Mouse (Mus musculus): ENCODE data around the gene Dcun1d4. TPM values are rescaled to one million over a fixed set of nuclear protein-coding genes. Genes with fewer than 3 reads are reported as not detected.

Dcun1d4 gene
- polyA plus RNA-seq, 1 experiment from 2014 or later: 59.2 TPM

DNA sequence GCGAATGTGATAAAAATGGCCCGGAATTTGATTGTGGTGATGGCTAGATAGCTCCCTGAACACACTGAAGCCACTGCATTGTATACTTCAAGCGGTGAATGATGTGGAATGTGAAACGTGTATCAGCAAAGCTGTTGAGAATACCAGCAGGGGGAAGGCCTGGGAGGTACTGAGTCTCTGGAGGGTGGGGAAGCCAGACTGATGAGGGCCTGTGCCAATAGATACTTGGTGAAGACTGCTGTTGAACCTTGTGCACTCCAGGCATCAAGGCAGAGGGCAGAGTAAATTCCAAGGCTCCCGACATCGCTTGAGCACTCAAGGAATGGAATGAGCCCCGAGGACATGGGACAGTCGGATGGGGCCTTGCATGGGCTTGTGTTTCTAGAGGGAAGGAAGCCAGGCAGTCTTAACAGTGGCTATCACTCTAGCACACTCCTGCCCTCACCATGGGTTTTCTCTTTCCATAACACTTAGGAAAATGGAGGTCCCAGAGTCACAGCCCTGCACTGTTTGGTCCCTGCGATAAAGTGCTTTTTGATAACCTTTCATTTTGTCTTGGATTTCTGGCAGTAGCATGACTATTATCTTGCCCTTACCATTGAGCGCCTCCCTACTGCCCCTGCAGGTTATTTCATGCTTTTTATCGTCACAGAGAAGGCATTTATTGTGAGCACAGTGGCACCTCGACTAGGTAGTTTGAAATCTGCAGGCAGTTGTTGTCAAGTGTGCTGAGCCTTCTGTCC lies 22.4 kb downstream of the Dcun1d4 start:
- H3K9ac ChIP-seq: no peak overlapping the region
- WGBS: 81% methylated on average over 12 of the region's 12 CpGs

DNA sequence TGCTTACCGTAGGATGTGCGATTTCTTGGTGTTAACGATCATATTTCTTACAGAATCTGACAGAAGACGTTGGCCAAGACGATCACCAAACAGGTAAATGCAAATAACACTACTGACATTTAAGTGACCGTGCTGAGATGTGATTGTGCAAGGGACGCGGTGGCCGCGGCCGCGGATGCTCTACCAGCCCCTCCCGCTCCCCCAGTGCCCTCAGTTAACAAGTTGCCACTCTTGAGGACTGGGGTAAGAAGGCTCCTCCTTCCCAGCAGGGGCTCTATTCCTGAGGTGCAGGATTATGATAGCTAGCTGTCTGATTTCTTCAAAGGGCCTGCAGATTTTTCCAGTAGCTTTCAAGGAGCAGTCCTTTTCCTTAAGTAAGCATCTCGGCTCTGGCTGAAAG lies 30.3 kb downstream of the Dcun1d4 start:
- Histone ChIP-seq H3K4me2 (replicated peaks) (no peak overlapping the region), H3K9me3 (no peaks in the 10 kb centered on the region), H3K9ac (no peak overlapping the region), H3K36me3 (peaks cover 40% of the 10 kb centered on the region), H3K27ac (no peak overlapping the region), H3K4me3 (no peak overlapping the region), H3K27me3 (replicated peaks) (no peaks in the 10 kb centered on the region), H3K4me1 (peaks cover 10% of the 10 kb centered on the region; the same call in 1 of the 2 replicates)
- no peak for ATAC-seq (ENCODE audit: low FRiP score, low read depth)
- 87% methylated on average over 14 of the region's 14 CpGs for WGBS

More for the DNA sequence above, 22.4 kb downstream of the Dcun1d4 start:
- no peak for ATAC-seq (ENCODE audit: low FRiP score, low read depth)
- no peak overlapping the region for H3K4me3 ChIP-seq
- H3K4me2 ChIP-seq (replicated peaks): no peak overlapping the region
- H3K27me3 ChIP-seq (replicated peaks): no peaks in the 10 kb centered on the region
- no peaks in the 10 kb centered on the region for H3K9me3 ChIP-seq
- peaks cover 9% of the 10 kb centered on the region; the same call in 1 of the 2 replicates for H3K4me1 ChIP-seq
- peaks cover 2% of the 10 kb centered on the region; the same call in 1 of the 2 replicates for H3K36me3 ChIP-seq
- H3K27ac ChIP-seq: no peak overlapping the region

DNA sequence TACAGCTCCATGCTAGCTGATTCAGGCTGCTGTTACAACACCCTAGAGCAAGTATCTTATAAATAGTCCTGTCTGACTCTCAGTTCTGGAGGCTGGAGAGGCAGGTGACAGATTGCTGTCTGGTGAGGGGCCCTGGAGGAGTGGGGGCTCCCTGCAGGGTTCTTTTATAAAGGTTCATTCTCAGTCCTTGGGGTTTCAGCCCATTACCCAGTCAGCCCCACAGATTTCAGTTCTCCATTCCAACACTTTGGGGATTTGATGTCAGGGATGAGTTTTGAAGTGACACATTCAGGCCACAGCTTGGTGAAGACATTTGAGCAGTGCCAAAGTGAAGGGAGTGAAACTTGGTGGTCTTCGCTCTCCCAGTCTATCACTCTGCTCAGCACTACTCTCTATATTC lies 31.4 kb downstream of the Dcun1d4 start:
- WGBS: 100% methylated on average over 1 of the region's 1 CpGs
- no peaks in the 10 kb centered on the region for H3K27me3 ChIP-seq (replicated peaks)
- H3K9me3 ChIP-seq: no peaks in the 10 kb centered on the region
- H3K4me3 ChIP-seq: no peak overlapping the region
- no peak overlapping the region for H3K27ac ChIP-seq
- H3K4me2 ChIP-seq (replicated peaks): no peak overlapping the region
- no peak for ATAC-seq (ENCODE audit: low FRiP score, low read depth)
- H3K4me1 ChIP-seq: peaks cover 10% of the 10 kb centered on the region; the same call in 1 of the 2 replicates
- H3K36me3 ChIP-seq: peaks cover 40% of the 10 kb centered on the region
- H3K9ac ChIP-seq: no peak overlapping the region

DNA sequence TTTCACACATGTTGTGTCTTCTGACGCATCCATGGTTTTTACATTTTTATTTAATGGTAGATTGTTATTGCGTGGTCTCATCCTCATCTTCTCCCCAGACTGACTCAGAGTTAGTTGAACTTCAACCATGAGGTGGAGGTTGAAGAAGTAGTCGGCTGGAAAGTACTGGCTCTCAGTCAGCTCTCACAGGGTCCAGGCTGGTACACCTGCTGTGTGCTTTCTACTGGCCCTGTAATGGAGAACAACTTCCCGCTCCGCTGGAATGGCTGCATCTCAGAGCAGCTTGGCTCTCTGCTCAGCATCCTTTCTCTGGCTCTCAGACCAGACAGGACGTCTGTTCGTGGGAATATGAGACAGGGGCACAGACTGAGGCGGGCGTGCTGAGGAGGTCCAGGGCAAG lies 31.9 kb downstream of the Dcun1d4 start:
- Histone ChIP-seq H3K4me2 (replicated peaks) (no peak overlapping the region), H3K27ac (no peak overlapping the region), H3K27me3 (replicated peaks) (no peaks in the 10 kb centered on the region), H3K9ac (no peak overlapping the region), H3K9me3 (no peaks in the 10 kb centered on the region), H3K4me1 (peaks cover 10% of the 10 kb centered on the region; the same call in 1 of the 2 replicates), H3K36me3 (peaks cover 45% of the 10 kb centered on the region), H3K4me3 (no peak overlapping the region)
- ATAC-seq (ENCODE audit: low FRiP score, low read depth): no peak
- 87% methylated on average over 9 of the region's 9 CpGs for WGBS

DNA sequence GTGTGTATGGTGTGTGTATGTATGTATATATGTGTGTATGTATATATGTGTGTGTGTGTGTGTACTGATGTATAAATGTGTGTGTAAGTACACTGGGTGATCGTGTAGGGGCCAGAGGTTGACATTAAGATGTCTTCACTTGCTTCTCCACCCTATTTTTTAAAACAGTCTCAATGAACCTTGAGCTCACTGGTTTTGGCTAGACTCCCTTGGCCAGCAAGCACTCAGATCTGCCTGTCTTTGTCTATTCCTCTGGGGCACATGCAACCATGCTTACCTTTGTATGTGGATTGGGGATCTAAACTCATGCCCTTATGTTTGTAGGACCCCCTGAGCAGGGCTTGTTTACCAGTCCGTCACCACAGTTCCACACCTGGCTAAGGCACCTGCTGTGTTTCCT lies 33.4 kb downstream of the Dcun1d4 start:
- H3K27ac ChIP-seq: no peak overlapping the region
- 94% methylated on average over 2 of the region's 2 CpGs for WGBS
- no peak overlapping the region for H3K4me3 ChIP-seq
- no peak overlapping the region for H3K4me2 ChIP-seq (replicated peaks)
- ATAC-seq (ENCODE audit: low FRiP score, low read depth): no peak
- H3K27me3 ChIP-seq (replicated peaks): no peaks in the 10 kb centered on the region
- peaks cover 6% of the 10 kb centered on the region; the same call in 1 of the 2 replicates for H3K4me1 ChIP-seq
- no peaks in the 10 kb centered on the region for H3K9me3 ChIP-seq
- peaks cover 57% of the 10 kb centered on the region for H3K36me3 ChIP-seq
- no peak overlapping the region for H3K9ac ChIP-seq

DNA sequence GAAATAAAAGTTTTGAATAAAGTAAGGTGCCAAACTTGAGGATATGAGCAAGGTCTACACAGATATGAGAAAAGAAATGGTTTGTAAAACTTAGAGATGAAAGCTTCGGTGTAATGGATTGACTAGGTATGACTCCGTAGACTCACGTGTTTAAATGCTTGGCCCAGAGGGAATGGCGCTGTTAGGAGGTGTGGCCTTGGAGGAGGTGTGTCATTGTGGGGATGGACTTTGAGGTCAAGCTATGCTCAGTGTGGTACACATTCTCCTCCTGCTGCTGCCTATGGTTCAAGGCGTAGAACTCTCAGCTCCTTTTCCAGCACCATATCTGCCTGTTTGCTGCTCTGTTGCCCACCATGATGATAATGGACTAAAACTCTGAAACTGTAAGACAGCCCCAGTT lies 36.5 kb downstream of the Dcun1d4 start:
- H3K9me3 ChIP-seq: no peaks in the 10 kb centered on the region
- no peak overlapping the region for H3K9ac ChIP-seq
- H3K27me3 ChIP-seq (replicated peaks): no peaks in the 10 kb centered on the region
- H3K4me2 ChIP-seq (replicated peaks): no peak overlapping the region
- H3K27ac ChIP-seq: no peak overlapping the region
- 95% methylated on average over 5 of the region's 5 CpGs for WGBS
- no peaks in the 10 kb centered on the region for H3K4me1 ChIP-seq
- H3K36me3 ChIP-seq: peaks cover 49% of the 10 kb centered on the region
- ATAC-seq (ENCODE audit: low FRiP score, low read depth): no peak
- no peak overlapping the region for H3K4me3 ChIP-seq

DNA sequence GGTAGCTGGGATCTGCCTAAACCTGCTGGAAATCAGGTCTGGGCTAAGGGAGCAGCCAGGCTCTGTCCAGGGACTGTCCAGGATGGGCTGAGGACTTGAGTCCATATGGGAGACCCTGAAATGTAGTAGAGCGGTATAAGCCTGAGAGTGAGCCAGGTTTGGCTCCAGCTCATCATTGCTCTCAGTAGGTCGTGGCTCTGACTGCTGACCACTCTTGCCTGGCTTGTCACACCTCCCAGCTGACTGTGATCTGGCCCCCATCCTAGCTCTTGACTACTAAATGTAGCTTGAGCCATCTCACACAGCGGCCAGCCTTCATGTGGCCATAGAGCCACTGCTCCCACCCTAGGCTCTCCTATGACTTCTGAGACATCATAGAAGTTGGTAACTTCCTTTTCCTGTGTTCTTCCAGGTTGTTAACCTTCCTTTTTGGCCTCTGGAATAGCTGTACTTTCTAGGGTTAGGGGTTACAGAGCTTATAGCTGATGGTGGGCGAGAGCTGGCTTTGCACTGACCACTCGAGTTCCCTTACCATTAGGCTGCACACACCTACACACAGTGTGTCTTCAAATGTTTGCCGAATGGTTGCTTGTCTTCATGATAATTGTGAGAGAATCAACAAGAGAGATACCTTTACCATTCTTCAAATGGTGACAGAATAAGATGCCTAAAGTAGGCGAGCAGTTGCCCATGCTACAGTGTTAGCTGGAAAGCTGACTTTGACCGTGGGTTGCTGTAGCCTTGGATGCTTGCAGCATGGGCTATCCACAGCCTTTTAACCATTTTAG lies 37.8 kb downstream of the Dcun1d4 start:
- 93% methylated on average over 8 of the region's 8 CpGs for WGBS
- Histone ChIP-seq H3K27me3 (replicated peaks) (no peaks in the 10 kb centered on the region), H3K9me3 (no peaks in the 10 kb centered on the region), H3K9ac (no peak overlapping the region), H3K27ac (no peak overlapping the region), H3K4me1 (no peaks in the 10 kb centered on the region), H3K4me3 (no peak overlapping the region), H3K4me2 (replicated peaks) (no peak overlapping the region), H3K36me3 (peaks cover 54% of the 10 kb centered on the region)
- no peak for ATAC-seq (ENCODE audit: low FRiP score, low read depth)

DNA sequence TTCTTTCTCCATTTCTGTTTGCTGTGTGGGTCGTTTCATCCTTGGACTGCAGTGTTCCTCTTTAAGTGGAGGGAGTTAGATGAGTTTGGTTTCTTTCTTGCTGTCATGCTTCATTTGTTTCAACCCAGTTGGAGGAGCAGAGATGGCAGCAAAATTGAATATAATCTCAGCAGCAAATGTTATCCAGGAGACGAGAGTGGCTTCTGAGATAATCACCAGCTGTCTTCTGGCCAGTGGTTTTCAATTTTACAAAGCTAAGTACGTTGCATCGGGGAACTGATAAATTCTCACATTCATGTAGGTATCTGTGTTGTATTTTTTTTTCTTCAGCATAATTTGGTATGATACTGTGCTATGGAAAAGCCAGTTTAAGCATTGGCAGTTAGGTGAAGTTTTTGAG lies 40.0 kb downstream of the Dcun1d4 start:
- ATAC-seq (ENCODE audit: low FRiP score, low read depth): no peak
- no peaks in the 10 kb centered on the region for H3K9me3 ChIP-seq
- peaks cover 55% of the 10 kb centered on the region for H3K36me3 ChIP-seq
- no peak overlapping the region for H3K4me3 ChIP-seq
- no peak overlapping the region for H3K27ac ChIP-seq
- no peak overlapping the region for H3K9ac ChIP-seq
- H3K4me2 ChIP-seq (replicated peaks): no peak overlapping the region
- 82% methylated on average over 4 of the region's 4 CpGs for WGBS
- H3K4me1 ChIP-seq: no peaks in the 10 kb centered on the region
- no peaks in the 10 kb centered on the region for H3K27me3 ChIP-seq (replicated peaks)

DNA sequence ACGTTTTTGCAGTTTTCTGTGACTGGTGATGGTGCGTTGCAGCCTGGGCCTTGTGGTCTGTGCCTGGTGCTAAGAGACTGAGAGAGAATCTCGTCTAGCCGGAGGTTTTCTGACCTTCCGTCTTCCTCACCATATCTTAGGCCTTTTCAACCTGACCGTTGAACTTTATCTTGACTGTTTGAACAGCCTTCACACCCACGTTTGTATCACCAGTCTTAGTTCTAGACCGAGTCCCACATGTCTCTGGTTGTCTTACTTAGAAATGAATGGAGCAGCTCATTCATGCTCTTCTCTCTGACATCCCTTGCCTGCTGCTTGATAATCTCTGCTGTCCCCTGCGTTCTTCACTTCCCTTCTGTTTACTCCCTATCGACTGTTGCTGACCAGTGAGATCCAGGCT lies 42.4 kb downstream of the Dcun1d4 start:
- WGBS: 89% methylated on average over 10 of the region's 10 CpGs
- H3K9me3 ChIP-seq: no peaks in the 10 kb centered on the region
- no peak overlapping the region for H3K4me2 ChIP-seq (replicated peaks)
- ATAC-seq (ENCODE audit: low FRiP score, low read depth): no peak
- H3K27ac ChIP-seq: no peak overlapping the region
- H3K4me1 ChIP-seq: no peaks in the 10 kb centered on the region
- peaks cover 56% of the 10 kb centered on the region for H3K36me3 ChIP-seq
- no peak overlapping the region for H3K9ac ChIP-seq
- H3K27me3 ChIP-seq (replicated peaks): no peaks in the 10 kb centered on the region
- H3K4me3 ChIP-seq: no peak overlapping the region

DNA sequence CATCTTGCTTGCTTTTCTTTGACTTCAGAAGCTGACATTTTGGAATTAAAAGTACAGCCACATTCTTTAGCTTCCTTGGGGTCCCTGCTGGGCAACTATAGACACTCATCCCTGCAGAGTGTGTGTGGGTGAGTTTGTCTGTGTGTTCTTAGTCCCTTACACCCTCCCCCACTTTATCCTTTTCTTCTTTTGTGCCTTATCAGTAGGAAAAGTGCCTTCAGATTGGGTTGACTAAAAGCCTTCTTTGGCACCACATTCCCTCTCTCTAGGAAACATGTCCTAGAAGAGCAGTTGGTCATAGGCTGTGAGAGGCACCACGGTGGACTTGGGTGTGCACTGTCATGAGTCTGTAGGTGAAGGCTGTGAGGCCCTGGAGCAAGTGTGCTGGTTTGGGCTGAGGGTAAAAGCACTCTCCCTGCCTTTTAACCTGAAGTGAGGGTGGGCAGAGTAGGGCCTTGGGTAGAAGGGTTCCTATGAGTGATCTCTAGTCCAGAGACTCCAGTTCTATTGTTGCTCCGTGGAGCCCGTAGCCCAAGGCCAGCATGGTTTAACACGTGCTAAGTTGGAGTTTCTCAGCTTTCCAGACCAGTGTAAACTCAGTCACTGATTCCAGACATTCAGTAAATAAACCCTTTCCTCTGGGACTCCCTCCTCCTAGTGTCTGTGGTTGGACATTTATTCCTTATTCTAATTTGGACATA lies 43.6 kb downstream of the Dcun1d4 start:
- ATAC-seq (ENCODE audit: low FRiP score, low read depth): no peak
- no peak overlapping the region for H3K27ac ChIP-seq
- no peaks in the 10 kb centered on the region for H3K4me1 ChIP-seq
- WGBS: 86% methylated on average over 4 of the region's 4 CpGs
- H3K4me2 ChIP-seq (replicated peaks): no peak overlapping the region
- H3K27me3 ChIP-seq (replicated peaks): no peaks in the 10 kb centered on the region
- peaks cover 56% of the 10 kb centered on the region for H3K36me3 ChIP-seq
- no peaks in the 10 kb centered on the region for H3K9me3 ChIP-seq
- H3K9ac ChIP-seq: no peak overlapping the region
- no peak overlapping the region for H3K4me3 ChIP-seq

DNA sequence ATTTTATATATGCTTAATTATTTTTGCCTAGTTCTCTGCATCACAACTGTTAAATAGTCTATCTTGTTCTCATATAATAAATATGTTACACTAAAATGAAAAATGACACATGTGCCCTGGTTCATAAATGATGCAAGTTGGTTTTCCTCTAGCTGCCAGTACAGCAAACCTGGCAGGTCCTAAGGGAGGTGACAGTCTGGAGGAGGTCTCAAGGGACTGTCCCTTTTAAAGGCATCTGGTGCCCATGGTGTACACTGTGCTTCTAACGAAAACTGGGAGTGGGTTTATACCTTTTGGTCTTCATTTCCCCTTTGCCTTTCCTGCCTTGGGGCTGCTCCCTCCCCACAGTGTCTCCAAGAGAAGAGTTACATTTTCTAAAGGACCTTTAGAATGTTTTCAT lies 51.4 kb downstream of the Dcun1d4 start:
- peaks cover 51% of the 10 kb centered on the region for H3K36me3 ChIP-seq
- no peak overlapping the region for H3K4me2 ChIP-seq (replicated peaks)
- no peak overlapping the region for H3K27ac ChIP-seq
- no peak overlapping the region for H3K9ac ChIP-seq
- no peaks in the 10 kb centered on the region for H3K27me3 ChIP-seq (replicated peaks)
- H3K4me3 ChIP-seq: no peak overlapping the region
- 84% methylated on average over 1 of the region's 1 CpGs for WGBS
- H3K4me1 ChIP-seq: no peaks in the 10 kb centered on the region
- H3K9me3 ChIP-seq: no peaks in the 10 kb centered on the region
- no peak for ATAC-seq (ENCODE audit: low FRiP score, low read depth)

DNA sequence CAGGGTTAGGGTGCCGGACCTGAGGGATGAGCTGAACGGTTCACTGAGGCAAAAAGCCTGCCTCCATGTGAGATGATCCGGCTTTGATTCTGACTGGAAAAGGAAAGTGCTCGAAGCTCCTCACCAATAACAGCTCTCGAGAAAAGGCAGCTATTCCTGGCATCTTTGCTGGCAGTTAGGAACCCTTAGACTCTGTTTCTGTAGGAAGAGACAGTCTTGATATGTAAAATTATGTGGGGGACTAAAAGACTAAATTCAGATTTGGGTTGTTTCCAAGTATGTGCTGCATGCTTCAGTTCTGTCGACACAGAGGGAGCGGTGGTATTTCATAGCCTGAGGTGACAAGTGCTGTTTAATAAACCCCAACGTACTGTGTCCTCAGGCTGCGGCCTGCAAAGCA lies 52.1 kb downstream of the Dcun1d4 start:
- Histone ChIP-seq H3K4me2 (replicated peaks) (no peak overlapping the region), H3K4me3 (no peak overlapping the region), H3K27me3 (replicated peaks) (no peaks in the 10 kb centered on the region), H3K4me1 (no peaks in the 10 kb centered on the region), H3K9me3 (no peaks in the 10 kb centered on the region), H3K36me3 (peaks cover 53% of the 10 kb centered on the region), H3K9ac (no peak overlapping the region), H3K27ac (no peak overlapping the region)
- no peak for ATAC-seq (ENCODE audit: low FRiP score, low read depth)
- WGBS: 81% methylated on average over 9 of the region's 9 CpGs

Measured in neural tube, embryonic 12.5 days (tissue).